9 mouse cellular contexts compared by ENCODE assay signal in genomic region chr17:15467669-15468068, GRCm38 (mm10). TPM values are rescaled to one million over a fixed set of nuclear protein-coding genes. Genes with fewer than 3 reads are reported as not detected.
DNase-seq lines count a peak whose midpoint lies in the region; ATAC-seq and TF ChIP-seq lines count a peak whose summit lies in the region.
"Had no signal": no experiment of that assay in that cellular context is flagged by ENCODE, and none has a peak within 500 bp of the region (broad histone marks: within the 10 kb centered on the region; RNA-seq: fewer than 3 reads in every experiment).

No protein-coding gene starts in this region.

- H3K36me3 ChIP-seq in limb, embryonic 14.5 days (ENCODE audit: control insufficient read depth, insufficient read depth, low read length), result peaks cover 37% of the 10 kb centered on the region
- peaks cover 2% of the 10 kb centered on the region for H3K36me3 ChIP-seq in splenic B cell, adult 2 months (ENCODE audit: control insufficient read depth, insufficient read depth, low read length, poor library complexity, severe bottlenecking)

- H3K27ac ChIP-seq in limb, embryonic 14.5 days (replicated peaks; ENCODE audit: low read depth, low read length), result no peak overlapping the region

- H3K4me2 ChIP-seq in limb, embryonic 14.5 days (replicated peaks; ENCODE audit: low read depth, low read length, severe bottlenecking), result no peak overlapping the region

- TF ChIP-seq POLR2A in limb, embryonic 14.5 days (IDR thresholded peaks at IDR 0.05; ENCODE audit: borderline replicate concordance, extremely low read depth, insufficient read depth, insufficient read length), result no peak

- H3K9me3 ChIP-seq in limb, embryonic 14.5 days (ENCODE audit: control insufficient read depth, low read length), result no peaks in the 10 kb centered on the region

- no peak overlapping the region for H3K9ac ChIP-seq in limb, embryonic 14.5 days (ENCODE audit: low read depth, low read length, severe bottlenecking)

- no peak overlapping the region for H3K4me3 ChIP-seq in limb, embryonic 14.5 days (replicated peaks; ENCODE audit: low read length)
- H3K4me3 ChIP-seq: erythroblast, embryonic 14.5 days had no signal

- 20% methylated on average over 5 of the region's 5 CpGs for WGBS in limb, embryonic 14.5 days

- H3K4me1 ChIP-seq in limb, embryonic 14.5 days (ENCODE audit: control insufficient read depth, insufficient read depth, low read length), result no peaks in the 10 kb centered on the region

- intact Hi-C loops in gastrocnemius, postnatal 14 days (cut with DNase I; ENCODE audit: low total_unique reads), result no loop called here

- peak; percentile 96 for ATAC-seq in common myeloid progenitor, adult 5-6 weeks (replicated peaks; ENCODE audit: low read depth, poor library complexity, severe bottlenecking)
- peak; percentile 53; the same call in 1 of the 2 replicates for ATAC-seq in limb, embryonic 14.5 days (ENCODE audit: low FRiP score, low read depth)

- H3K27me3 ChIP-seq in limb, embryonic 14.5 days (ENCODE audit: control insufficient read depth, insufficient read depth, low read length), result no peaks in the 10 kb centered on the region
- no peaks in the 10 kb centered on the region for H3K27me3 ChIP-seq in splenic B cell, adult 2 months (ENCODE audit: control insufficient read depth, insufficient read depth, low read length, poor library complexity, severe bottlenecking)

- peak; percentile 84 for DNase-seq in 416B (ENCODE audit: low read depth)
- peak; percentile 85 for DNase-seq in adipocyte (ENCODE audit: low spot score)
- peak; percentile 71 for DNase-seq in gastrocnemius, postnatal 14 days
- peak; percentile 74 for DNase-seq in kidney, adult 18-20 months
- DNase-seq in limb, embryonic 14.5 days (ENCODE audit: low spot score), result peak; percentile 78
- peak; percentile 6 to 21 for DNase-seq in monocyte, adult 2 months (ENCODE audit: low read depth in 1 of 2, low spot score in 2 of 2)
- DNase-seq in splenic B cell, adult 2 months (ENCODE audit: low read depth, low spot score), result peak; percentile 80

RNA-seq across cellular contexts. Expression of gene Psmb1, which starts 31.9 kb away (rescaled TPM):
- 178 and 184 TPM in 2 replicates for total RNA-seq in common myeloid progenitor, adult 5-6 weeks (2017)
- total RNA-seq in gastrocnemius, postnatal 14 days (2021), result 100 to 1,000 TPM; 115 to 119 TPM
- 146 and 167 TPM in 2 replicates for polyA plus RNA-seq in limb, embryonic 14.5 days (2012; rRNA removed)
- 258 and 282 TPM in 2 replicates for polyA plus RNA-seq in limb, embryonic 14.5 days (2014; fragmentation: Nextera tagmentation; extraction: Ambion mirVana)

RNA-seq across cellular contexts. Expression of gene Tbp, which starts 32.0 kb away (rescaled TPM):
- 48.1 and 58.4 TPM in 2 replicates for total RNA-seq in common myeloid progenitor, adult 5-6 weeks (2017)
- total RNA-seq in gastrocnemius, postnatal 14 days (2021), result 1 to 10 TPM; 6.6 to 8.4 TPM
- polyA plus RNA-seq in limb, embryonic 14.5 days (2012; rRNA removed), result 67.6 and 68.3 TPM in 2 replicates
- 48.3 and 61.7 TPM in 2 replicates for polyA plus RNA-seq in limb, embryonic 14.5 days (2014; fragmentation: Nextera tagmentation; extraction: Ambion mirVana)

RNA-seq across cellular contexts. Expression of gene Pdcd2, which starts 59.4 kb away (rescaled TPM):
- 86.3 and 100 TPM in 2 replicates for total RNA-seq in common myeloid progenitor, adult 5-6 weeks (2017)
- 10 to 100 TPM; 12.6 to 15.6 TPM for total RNA-seq in gastrocnemius, postnatal 14 days (2021)
- polyA plus RNA-seq in limb, embryonic 14.5 days (2012; rRNA removed), result 25.9 and 26.5 TPM in 2 replicates
- 48.2 and 50.0 TPM in 2 replicates for polyA plus RNA-seq in limb, embryonic 14.5 days (2014; fragmentation: Nextera tagmentation; extraction: Ambion mirVana)

Comparison
In these comparisons a context has a peak if more than half of its experiments do, and no peak if none do; other contexts are left out.
1. DNase-seq: peak in every context shown above with its lines; median percentile 85 in adipocyte; 84 in 416B; 80 in splenic B cell, adult 2 months; 78 in limb, embryonic 14.5 days; 74 in kidney, adult 18-20 months; 71 in gastrocnemius, postnatal 14 days; 14 in monocyte, adult 2 months.